Mouse (Mus musculus): ENCODE data around the gene Mycn.

Mycn gene

DNA sequence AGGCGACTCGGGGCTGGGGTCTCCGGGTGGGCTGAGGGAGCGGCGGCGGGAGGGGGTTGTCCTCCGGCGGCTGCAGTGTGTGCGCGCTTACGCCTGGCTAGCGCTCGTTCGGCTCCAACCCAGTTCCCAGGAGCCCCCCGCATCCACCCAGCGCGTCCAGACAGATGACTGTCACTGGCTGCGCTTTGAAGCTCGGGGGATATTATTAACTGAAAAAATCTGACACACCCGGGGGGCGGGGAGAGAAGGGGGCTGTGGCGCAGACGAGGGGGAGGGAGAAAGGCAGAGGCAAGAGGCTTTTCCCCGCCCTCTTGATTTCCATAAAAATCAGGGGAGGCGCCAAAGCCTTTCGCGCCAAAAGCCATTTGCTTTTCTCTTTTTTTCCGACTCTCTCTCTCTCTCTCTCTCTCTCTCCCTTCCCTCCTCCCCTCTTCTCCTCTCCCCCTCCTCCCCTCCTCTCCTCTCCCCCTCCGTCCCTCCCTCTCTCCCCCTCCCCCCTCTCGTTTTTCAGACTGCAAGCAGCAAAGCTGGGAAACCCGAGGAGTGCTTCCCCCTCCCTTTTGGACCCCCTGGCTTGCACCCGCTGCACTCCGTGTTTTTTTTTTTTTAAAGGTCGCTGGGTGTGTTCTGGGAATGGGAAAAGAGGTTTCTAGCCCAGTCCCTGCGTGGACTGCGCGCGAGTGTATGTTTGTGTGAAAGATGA, at the start of gene Mycn:
Mycn (minus strand) TSS at position 254 of the 703 bp plus-strand sequence.
- DNase-seq (ENCODE audit: low spot score in 2 of 2): peak; percentile 14 to 55

DNA sequence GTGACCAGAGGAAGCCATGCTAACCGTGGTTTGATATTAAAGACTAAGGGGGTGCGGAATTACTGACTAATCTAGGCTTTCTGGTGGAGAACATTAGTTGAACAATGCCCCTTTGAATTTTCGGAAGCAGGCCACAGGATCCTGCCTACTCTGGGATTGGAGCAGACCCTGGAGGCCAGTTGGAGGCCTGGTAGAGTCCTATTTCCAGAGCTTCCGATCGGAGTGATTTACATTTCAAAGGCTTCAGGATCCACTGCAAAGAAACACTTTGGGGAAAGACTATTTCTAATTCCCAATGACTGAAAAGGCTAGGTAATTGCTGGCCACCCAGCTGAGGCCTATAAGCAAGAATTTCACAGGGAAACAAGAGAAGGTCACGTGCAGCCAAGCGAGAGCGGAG, 45.7 kb upstream of the Mycn start:
- no peak for DNase-seq (ENCODE audit: low spot score in 2 of 2)

DNA sequence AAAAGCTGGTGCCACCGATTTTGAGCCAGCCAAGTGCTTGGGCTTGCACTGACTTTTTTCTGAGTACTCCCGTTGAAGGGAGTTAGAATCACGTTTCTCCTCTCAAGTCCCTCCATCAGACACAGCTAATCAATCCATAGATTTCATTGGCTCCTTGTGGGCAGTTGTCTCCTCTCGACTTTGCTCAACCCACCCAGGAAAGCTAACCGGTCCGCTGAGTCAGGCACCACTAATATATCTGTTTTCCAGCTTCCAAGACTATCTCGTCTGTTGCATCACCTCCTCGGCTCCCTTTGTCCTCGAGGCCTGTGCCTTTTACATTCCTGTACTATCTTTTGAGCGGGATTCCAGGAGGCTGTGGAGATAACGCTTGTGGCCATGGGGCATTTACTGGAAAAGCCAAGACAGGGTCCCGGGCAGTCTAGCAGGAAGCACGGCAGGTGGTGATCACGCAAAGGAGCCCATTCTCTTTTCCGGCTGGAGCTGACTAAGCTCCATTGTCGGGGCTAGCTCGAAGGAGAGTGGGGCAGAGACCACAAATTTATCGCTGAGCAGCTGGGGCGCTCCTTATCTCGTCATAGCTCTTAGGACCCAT, 45.0 kb upstream of the Mycn start:
- DNase-seq (ENCODE audit: low spot score in 2 of 2): no peak

DNA sequence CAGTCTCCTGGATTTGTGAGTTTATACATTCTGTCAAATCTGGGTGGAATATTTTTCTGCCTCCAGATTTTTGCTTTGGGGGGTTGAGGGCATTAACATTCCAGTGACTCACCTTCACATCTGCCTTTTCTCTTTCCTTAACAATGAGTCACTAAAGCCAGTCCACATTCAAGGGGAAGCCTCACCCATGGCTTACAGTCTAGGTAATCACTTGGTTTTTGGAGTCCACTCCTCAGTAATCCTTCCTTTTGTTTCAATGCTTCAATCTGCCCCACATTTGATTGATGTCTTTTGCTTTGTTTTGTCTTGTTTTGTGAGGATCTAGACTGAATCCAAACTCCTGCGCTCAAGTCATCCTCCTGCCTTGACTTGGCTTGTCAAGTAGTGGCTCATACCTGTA, 41.3 kb upstream of the Mycn start:
- no peak for DNase-seq (ENCODE audit: low spot score in 2 of 2)

DNA sequence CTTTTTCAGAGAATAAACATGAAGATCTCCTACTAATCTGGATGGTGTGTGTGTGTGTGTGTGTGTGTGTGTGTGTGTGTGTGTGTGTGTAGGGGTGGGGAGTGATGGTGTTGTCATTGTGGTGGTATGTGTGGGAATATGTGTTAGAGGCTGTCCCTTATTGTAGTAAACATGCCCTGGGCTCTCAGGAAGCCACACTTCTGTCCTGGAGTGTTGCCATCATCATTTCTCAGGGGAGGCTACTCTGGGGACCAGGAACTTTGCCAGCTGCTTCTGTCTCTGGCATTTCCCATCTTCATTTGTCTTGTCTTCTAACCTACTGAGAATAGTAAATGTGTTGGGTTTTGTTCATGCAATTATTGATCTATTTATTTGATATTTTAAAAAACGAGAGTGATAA, 33.7 kb upstream of the Mycn start:
- no peak for DNase-seq (ENCODE audit: low spot score in 2 of 2)

DNA sequence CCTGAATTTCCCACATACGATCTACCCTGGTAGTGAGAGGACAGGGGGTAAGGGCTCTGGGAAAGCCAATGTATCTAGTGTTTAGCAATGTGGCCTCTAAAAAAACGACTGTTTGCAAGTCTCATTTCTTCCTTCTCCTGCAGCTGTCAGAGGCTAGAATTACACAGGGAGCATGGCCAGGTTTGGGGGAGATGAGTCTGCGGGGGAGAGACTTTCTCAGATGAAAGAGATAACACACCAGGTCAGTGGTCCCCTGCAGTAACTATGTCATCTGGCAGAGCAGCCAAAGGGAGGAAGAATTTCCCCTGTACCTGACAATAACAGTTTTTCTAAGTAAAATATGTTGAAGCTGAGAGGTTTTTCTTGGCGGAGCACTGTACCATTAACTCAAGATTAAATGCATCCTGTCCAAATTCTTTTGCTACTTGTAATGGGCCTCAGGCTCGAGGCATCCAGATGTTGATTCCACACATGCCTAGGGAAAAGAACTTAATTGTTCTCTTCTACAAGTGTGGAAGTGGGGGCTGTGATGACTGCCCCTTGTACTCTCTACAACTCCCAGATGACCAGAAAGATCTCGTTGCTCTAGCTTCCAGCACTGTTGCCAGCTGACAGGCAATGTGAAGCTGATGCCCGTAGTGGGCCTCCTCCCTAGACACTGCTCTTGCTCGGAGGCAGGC, 31.2 kb upstream of the Mycn start:
- no peak for DNase-seq (ENCODE audit: low spot score in 2 of 2)

DNA sequence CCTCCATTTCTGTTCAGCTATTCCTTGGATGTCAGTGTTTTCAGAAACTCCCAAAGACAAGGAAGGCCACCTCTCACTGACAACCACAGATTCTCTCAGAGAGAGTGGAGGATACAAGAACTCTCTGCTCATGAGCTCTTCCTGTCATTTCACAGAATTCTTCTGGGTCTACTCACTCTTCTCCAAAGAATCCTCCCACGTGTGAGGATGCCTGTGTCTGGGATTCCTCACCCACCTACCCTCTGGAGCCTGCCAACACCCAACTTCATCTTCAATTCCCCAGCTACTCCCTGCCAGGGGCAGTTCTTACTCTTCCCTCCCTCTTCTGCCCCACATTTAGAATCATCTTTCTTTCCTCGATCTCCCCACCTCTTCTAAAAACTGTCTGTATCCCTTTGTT, 26.2 kb upstream of the Mycn start:
- no peak for DNase-seq (ENCODE audit: low spot score in 2 of 2)

DNA sequence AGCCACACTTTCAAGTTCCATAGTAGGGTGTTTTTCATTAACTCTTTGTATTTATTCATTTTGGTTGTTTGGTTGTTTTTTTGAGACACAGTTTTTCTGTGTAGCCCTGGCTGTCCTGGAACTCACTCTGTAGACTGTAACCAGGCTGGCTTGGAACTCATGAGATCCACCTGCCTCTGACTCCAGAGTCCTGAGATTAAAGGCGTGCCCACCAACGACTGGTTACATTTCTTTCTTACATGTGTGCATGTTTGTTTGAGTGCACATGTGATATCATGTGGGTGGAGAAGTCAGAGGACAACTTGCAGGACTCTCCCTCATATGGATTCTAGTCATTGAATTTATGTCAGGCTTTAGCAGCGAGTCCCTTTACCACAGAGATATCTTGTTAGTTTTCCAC, 23.1 kb upstream of the Mycn start:
- DNase-seq (ENCODE audit: low spot score in 2 of 2): no peak

DNA sequence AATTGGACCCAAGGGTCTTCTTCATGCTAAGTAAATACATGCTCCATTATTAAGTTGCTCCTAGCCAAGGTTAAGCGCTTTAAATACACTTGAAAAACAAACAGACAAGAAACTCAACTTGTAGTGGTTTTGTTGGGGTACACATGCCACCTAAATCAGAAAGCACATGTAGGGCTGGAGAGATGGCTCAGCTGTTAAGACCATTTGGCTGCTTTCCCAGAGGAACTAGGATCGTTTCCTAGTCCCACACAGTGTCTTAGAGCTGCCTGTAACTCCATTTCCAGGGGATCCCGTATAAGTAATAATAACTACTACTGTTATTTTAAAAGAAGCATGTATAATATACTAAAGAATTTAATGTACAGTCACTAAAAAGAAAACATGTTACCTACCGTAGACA, 5.9 kb upstream of the Mycn start:
- no peak for DNase-seq (ENCODE audit: low spot score in 2 of 2)

DNA sequence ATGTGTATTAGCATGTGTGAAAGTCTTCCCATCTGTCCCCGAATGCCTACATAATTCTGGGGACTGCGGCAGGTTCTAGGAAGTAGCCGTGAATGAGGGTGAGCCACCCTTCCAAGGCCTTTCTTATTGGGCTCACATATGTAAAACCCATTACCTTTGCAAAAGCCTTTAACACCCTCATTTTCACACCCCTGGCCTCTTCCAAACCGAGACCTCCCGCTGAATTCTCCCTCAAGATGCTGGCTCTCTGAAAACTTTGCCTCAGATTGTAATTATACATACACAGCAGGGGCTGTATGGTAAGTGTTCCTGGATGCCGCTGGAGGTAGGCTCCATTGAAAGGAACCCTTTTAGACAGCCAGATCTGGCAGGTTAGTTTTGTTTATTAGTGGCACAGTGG, 1.6 kb upstream of the Mycn start:
- DNase-seq (ENCODE audit: low spot score in 2 of 2): no peak

DNA sequence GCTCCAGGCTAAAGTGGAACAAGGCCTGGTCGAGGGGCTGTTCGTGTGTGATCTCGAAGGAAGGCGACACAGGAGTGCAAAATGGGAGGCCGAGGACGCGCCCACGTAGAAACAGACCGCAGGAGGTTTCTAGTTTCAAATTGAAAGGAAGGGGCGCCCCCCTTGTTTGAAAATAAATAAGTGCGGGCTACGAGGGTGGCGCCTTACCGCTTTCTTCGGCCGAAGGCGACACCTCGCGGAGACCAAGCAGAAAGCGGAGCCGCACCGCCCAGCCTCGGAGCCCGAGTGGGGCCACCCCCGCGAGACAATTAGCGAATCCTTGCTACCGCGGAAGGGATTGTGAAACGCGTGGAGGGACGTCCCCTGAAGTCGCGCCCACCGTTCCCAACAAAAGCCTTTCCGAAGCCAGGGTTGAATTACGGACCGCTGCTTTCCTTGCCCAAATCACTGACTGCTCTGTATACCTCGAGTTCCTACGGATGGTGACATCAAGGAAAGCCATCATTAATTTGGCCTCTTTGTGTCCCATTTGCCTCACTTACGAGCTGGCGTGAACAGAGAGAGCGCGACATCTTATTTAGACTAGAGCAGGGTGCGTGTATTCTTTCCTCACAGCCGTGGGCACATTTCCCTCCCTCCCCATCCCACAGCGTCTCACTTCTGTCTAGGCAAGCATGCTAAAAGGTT, 793 bp upstream of the Mycn start:
- peak; percentile 31 to 77 for DNase-seq (ENCODE audit: low spot score in 2 of 2)

DNA sequence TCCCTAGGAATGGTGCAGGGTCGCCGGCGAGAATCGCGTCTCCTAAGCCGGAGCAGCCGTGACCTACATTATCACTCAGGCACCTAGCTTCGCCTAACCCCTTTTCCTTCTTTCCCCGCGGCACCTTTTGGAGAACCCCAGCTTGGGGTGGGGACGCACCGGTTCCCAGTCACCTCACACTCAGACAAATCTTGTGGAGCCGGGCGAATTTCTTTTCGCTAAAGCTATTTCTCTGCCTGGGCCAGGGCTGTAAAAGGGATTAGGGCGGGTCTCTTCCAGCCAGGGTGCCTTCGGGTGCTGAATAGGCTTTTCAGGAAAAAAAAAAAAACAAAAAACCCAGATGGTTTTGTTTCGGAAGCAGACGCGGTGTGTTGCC, 597 bp downstream of the Mycn start:
- peak in 1 of 2 experiments; percentile 7 for DNase-seq (ENCODE audit: low spot score in 2 of 2)

DNA sequence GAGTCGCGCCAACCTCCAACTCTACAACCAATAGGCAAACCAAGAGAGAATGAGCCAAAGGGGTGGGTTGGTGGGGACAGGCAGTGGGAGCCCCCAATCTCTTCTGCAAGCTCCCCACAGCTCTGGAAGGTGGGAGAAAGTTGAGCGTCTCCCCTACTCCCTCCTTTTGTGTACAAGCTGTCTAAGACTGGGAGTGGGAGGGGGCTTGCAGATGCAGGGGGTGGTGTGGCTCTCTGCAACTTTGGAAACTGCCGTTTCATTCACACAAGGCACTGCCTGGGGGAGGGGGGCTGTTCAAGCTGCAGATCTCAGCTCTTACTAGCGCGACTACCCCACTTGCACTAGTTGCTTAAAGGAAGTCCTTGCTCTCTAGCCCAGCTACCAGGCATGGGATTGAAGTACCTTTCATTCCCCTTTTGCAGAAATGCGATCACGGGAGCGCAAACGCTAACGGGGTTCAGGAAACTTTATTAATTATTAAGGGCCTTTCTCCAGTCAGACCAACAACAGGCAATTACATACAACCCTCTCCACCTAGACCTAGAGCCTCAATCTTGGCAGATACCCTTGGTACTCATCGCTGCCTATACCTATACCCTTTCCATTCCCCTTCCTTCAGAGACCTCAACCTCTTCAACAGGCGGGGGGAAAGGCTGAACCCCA, 1.1 kb downstream of the Mycn start:
- DNase-seq (ENCODE audit: low spot score in 2 of 2): peak; percentile 6 to 15

DNA sequence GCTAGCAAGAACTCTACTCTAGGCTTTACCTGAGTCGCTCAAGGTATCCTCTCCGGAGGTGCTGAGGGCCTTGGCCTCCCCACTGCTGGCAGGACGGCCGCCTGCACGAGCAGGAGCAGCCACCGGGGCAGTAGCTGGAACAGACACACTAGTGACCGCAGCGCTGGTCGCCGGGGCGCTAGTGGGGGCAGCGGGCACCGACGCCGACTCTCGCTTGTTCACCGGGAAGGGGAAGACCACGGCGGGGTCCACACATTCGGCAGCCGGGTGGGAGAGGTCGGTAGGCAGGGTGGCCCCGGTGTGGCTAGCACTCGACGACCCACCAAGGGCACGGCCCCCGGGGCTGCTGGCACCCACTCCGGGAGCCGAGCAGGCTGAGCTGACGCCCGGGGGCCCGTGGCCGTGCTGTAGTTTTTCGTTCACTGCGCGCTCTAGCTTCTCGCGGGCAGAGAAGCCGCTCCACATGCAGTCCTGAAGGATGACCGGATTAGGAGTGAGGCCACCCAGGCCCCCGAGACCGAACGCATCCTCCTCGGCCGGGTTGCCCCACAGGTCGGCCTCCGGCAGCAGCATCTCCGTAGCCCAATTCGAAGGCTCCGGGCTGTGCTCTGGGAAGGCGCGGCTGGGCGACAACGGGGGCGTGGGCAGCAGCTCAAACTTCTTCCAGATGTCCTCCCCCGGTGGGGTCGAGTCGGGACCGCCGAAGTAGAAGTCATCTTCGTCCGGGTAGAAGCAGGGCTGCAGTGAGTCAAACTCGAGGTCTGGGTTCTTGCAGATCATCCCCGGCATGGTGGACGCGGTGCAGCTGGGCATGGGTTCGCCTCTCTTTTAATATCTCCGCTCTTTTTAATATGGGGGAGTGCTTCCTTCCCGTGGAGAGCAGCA, 1.9 kb downstream of the Mycn start:
- DNase-seq (ENCODE audit: low spot score in 2 of 2): peak; percentile 6 to 20

DNA sequence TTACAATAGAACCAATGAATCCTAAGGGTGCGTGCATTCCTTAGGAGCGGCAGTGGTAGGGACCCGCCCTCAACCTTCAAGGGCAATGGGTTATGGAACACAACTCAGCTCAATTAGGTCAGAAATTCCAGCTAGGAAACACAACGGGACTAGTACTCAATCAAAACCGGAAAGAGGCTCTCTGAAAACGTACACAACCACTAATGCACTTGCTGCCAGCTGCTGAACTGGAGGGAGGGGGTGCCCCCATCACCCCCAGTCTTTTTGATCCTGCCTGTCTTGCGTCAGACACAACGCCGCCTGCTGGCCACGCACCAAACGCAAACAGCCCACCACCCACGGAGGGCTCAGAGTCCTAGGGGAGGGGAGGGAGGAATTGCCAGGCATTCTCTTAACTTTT, 2.9 kb downstream of the Mycn start:
- DNase-seq (ENCODE audit: low spot score in 2 of 2): peak; percentile 7 to 55

DNA sequence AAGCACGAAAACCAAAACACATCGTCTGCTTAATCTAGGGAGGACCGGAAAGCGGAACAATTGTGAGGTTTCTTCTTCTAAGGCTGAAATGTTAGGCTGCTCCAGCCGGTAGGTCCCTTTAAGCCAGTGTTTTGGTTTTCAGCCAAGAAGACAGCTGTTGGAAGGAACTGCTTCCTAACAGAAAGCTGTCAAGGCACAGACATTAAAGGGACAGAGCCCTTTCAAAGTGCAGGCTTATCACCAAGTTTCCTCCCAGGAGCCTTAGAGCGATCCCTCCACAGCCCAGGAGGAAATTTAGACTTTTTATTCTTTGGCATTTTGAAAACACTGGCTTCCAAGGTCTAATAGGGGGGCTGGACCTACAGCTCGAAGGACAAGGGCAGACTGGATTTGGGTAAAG, 3.4 kb downstream of the Mycn start:
- no peak for DNase-seq (ENCODE audit: low spot score in 2 of 2)

DNA sequence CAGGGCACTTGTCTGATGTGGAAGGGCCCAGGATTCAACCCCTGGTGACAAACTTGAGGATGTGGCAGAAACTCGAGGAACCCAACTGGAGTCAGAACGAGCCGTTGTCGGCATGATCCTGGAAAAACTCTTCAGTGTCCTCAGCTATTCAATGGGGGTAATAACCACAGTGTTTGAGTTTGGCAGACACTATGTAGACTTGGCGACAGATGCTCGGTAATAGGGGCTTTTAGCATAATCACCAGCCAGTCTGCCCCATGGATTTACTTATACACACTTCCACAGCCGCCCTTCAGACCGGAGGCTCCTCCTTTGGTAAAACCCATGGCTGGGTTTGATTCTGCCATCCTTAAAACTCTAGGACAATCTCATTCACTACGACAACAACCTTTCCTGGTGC, 4.0 kb downstream of the Mycn start:
- DNase-seq (ENCODE audit: low spot score in 2 of 2): no peak

DNA sequence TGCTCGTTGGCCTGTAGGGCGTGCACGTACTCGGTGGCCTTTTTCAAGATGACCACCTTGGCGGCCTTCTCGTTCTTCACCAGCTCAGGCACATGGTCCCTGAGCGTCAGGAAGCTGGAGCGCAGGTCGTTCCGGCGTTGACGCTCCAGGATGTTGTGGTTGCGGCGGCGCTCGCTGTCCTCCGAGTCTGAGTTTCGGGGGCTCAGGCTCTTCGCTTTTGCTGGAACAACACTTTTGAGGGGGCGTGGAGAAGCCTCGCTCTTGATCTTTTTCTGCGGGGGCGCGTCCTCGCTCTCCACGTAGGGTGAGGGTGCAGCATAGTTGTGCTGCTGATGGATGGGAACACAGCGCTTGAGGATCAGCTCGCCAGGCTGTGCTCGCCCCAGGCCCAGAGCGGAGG, 4.6 kb downstream of the Mycn start:
- no peak for DNase-seq (ENCODE audit: low spot score in 2 of 2)

DNA sequence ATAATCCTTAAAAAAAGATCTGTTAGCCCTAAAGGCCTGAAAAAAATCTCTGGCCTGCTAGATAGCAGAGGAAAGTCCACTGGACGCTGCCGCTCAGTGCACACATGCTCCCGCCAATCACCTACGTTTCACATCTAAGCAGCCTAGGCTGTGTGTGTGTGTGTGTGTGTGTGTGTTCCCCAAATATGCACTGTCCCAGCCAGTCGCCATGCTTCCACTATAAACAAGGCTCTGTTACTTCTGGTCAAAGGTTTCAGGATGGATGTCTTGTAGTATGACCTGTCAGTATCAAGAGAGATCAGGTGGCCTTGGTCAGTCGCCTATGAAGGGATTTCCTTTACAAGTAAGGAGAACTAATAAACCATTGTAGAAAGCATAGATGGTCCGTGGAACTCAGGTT, 9.5 kb downstream of the Mycn start:
- DNase-seq (ENCODE audit: low spot score in 2 of 2): no peak

DNA sequence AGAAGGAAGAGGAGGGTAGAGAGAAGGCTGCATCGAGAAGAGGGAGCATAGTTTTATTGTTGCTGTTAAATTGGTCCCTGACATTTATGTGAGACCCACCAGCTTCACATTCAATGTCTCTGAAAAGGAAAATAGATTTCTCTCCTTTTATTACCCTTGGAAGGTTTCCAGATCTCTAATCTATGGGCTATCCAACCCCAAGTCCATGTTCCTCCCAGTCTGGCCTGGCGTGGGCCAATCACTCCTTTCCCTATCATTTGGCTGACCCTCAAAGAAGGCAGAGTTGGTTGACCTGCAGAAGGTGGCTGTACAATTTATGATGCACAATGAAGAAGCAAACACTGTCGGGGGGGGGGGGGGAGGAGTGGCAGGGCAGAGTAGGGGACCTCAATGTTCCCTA, 13.5 kb downstream of the Mycn start:
- no peak for DNase-seq (ENCODE audit: low spot score in 2 of 2)

DNA sequence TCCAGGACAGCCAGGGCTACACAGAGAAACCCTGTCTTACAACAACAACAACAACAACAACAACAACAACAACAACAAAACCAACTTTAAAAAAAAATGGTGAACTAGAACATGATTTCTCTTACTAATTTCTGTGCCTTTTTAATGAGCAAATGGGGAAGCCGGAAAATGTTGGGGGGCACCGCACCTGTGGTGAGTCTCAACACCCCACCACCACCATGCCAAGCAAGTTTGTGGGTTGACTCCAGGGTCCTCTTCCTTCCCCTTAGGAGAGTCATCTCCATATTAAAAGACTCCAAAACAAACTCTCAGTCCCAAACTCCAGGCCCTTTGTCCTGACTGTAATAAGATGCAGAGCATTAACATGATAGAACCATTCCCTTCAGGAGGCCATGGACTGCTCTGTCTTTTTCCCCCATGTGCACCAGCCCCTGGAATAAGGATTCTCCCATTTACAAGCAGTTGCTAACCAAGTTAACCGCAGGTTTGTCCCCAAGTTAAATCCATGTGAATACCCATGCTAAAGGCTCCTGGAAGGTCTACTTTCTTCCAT, 14.7 kb downstream of the Mycn start:
- DNase-seq (ENCODE audit: low spot score in 2 of 2): no peak
